Mouse (Mus musculus): ENCODE results near the gene Mad2l1bp. TPM values are rescaled to one million over a fixed set of nuclear protein-coding genes. Genes with fewer than 3 reads are reported as not detected.

Gene Mad2l1bp
- polyA plus RNA-seq, 1 experiment from 2014 or later = 46.7 TPM

DNA sequence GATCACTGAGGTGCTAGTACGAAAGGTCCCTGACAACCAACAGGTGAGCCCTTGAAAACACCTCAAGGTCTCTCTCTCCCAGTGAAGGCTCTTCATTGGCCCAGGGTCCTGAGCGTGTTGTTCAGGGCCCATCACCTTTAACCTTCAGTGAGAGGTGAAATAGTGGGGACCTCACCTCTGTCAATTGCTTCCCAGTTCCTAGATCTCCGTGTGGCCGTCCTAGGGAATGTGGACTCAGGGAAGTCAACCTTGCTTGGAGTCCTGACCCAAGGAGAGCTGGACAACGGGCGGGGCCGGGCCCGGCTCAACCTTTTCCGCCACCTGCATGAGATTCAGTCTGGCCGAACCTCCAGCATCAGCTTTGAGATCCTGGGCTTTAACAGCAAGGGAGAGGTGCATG is 11.4 kb upstream of the Mad2l1bp start:
- Histone ChIP-seq H3K36me3 (peaks cover 82% of the 10 kb centered on the region), H3K4me1 (peaks cover 46% of the 10 kb centered on the region), H3K27ac (no peak overlapping the region), H3K4me3 (no peak overlapping the region), H3K4me2 (no peak overlapping the region), H3K27me3 (replicated peaks) (no peaks in the 10 kb centered on the region), H3K9me3 (replicated peaks) (no peaks in the 10 kb centered on the region), H3K9ac (no peak overlapping the region)
- no peak for ATAC-seq
- WGBS (ENCODE audit: insufficient replicate concordance) = 93% methylated on average over 10 of the region's 10 CpGs

DNA sequence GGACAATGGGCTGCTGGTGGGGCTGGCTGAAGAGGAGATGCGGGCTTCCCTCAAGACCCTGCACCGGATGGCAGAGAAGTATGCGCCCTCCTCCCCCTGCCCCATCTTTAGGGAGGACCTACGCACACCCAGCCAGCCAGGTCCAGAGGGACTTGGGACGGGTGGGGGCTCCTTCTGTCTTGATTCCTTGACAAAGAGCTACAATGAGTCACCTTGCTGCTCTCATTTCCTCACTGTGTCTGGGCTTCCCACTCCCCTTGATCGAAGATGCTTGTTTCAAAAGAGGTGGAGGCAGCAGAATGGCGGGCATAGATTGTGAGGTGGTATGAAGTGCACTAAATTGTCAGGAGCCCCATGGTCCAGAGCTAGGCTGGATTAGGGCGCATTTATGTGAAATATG is 10.9 kb upstream of the Mad2l1bp start:
- Histone ChIP-seq H3K9ac (no peak overlapping the region), H3K4me1 (peaks cover 46% of the 10 kb centered on the region), H3K9me3 (replicated peaks) (no peaks in the 10 kb centered on the region), H3K27me3 (replicated peaks) (no peaks in the 10 kb centered on the region), H3K4me3 (no peak overlapping the region), H3K4me2 (no peak overlapping the region), H3K27ac (no peak overlapping the region), H3K36me3 (peaks cover 77% of the 10 kb centered on the region)
- 90% methylated on average over 8 of the region's 8 CpGs for WGBS (ENCODE audit: insufficient replicate concordance)
- no peak for ATAC-seq

GRCm38 (mm10) chr17:46162951-46163421 is 9.6 kb upstream of the Mad2l1bp start:
- Histone ChIP-seq H3K9me3 (replicated peaks) (no peaks in the 10 kb centered on the region), H3K4me1 (peaks cover 47% of the 10 kb centered on the region), H3K4me2 (peak overlapping the region; percentile 78), H3K36me3 (peaks cover 64% of the 10 kb centered on the region), H3K27me3 (replicated peaks) (no peaks in the 10 kb centered on the region), H3K27ac (peak overlapping the region; percentile 98), H3K9ac (peak overlapping the region; percentile 92), H3K4me3 (peak overlapping the region; percentile 81)
- 44% methylated on average over 9 of the region's 9 CpGs for WGBS (ENCODE audit: insufficient replicate concordance)
- ATAC-seq = no peak

DNA sequence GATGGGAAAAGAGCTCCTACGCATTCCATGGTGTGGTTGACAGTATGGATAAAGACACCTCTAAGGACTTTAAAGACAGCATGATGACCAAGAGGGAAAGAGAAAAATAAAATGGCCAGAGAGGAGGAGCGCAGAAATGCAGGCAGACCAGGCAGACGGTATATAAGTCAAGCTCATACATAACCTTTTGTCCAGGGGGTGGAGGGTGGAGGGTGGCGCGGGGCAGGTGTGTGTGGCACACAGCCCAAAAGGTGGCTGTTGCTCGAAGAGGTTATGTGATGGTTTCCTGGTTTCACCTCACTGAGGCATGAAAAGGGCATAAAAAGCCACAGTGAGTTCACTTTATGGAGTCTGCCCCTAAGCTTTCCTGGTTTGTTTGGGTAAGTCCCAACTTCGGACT is 9.2 kb upstream of the Mad2l1bp start:
- Histone ChIP-seq H3K9me3 (replicated peaks) (no peaks in the 10 kb centered on the region), H3K4me1 (peaks cover 46% of the 10 kb centered on the region), H3K27me3 (replicated peaks) (no peaks in the 10 kb centered on the region), H3K4me3 (peak overlapping the region; percentile 81), H3K9ac (peak overlapping the region; percentile 92; the same call in 1 of the 2 replicates), H3K36me3 (peaks cover 60% of the 10 kb centered on the region), H3K27ac (peak overlapping the region; percentile 98), H3K4me2 (peak overlapping the region; percentile 78)
- 82% methylated on average over 7 of the region's 7 CpGs for WGBS (ENCODE audit: insufficient replicate concordance)
- no peak for ATAC-seq

GRCm38 (mm10) chr17:46161710-46162109 is 8.4 kb upstream of the Mad2l1bp start:
- Histone ChIP-seq H3K9ac (peak overlapping the region; percentile 92), H3K36me3 (peaks cover 51% of the 10 kb centered on the region), H3K4me3 (peak overlapping the region; percentile 81), H3K9me3 (replicated peaks) (no peaks in the 10 kb centered on the region), H3K27ac (peak overlapping the region; percentile 98), H3K27me3 (replicated peaks) (no peaks in the 10 kb centered on the region), H3K4me2 (peak overlapping the region; percentile 78), H3K4me1 (peaks cover 52% of the 10 kb centered on the region)
- WGBS (ENCODE audit: insufficient replicate concordance) = 46% methylated on average over 9 of the region's 9 CpGs
- ATAC-seq = no peak

DNA sequence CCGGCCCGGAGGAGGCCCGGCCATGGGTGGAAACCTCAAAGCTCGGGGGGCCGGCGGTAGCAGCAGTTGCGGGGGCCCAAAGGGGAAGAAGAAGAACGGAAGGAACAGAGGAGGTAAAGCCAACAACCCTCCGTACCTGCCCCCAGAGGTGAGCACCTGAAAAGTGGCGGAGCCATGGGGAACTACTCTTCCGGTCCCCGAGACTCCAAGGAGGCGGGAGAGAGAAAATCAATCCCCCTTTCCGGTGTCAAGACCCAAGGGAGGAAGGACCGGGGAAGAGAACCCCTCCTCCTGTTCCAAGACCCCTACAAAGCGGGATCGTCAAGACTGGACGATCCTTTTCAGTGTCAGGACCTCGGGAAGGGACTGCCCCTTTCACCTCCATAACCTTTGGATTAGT is 7.8 kb upstream of the Mad2l1bp start:
- Histone ChIP-seq H3K27me3 (replicated peaks) (no peaks in the 10 kb centered on the region), H3K27ac (peak overlapping the region; percentile 98), H3K4me3 (peak overlapping the region; percentile 81), H3K4me2 (peak overlapping the region; percentile 78), H3K9me3 (replicated peaks) (no peaks in the 10 kb centered on the region), H3K36me3 (peaks cover 46% of the 10 kb centered on the region), H3K4me1 (peaks cover 57% of the 10 kb centered on the region), H3K9ac (peak overlapping the region; percentile 92)
- 1% methylated on average over 19 of the region's 19 CpGs for WGBS (ENCODE audit: insufficient replicate concordance)
- no peak for ATAC-seq

DNA sequence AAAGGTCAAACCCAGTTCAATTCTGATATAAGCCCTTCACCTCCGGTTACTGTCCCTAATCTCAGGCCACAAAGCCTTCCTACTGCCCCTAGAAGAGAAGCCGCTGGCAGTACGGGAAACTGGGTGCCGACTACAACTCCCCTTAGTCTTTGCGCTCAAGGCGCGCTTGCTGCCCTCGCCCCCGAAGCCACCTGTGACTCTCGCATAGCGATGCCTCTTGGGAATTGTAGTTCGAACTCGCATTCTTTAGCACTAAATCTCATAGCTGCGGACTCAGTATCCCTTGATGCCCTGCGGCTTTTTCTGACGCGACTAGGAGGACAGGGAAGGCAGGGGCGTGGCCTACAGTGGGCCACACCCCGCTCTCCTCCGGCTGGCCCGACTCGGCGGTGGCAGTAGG is 7.3 kb upstream of the Mad2l1bp start, which contains the start of gene Gtpbp2:
Gene Gtpbp2 (plus strand): TSS at position 347 of the 400 bp plus-strand sequence.
- Histone ChIP-seq H3K36me3 (peaks cover 41% of the 10 kb centered on the region), H3K27me3 (replicated peaks) (no peaks in the 10 kb centered on the region), H3K27ac (peak within 1 kb of the TSS; percentile 98), H3K4me2 (peak within 1 kb of the TSS; percentile 78), H3K4me3 (peak within 1 kb of the TSS; percentile 81), H3K9me3 (replicated peaks) (no peaks in the 10 kb centered on the region), H3K9ac (peak within 1 kb of the TSS; percentile 92), H3K4me1 (peaks cover 62% of the 10 kb centered on the region)
- ATAC-seq = peak; percentile 80
- 0% methylated on average over 23 of the region's 23 CpGs for WGBS (ENCODE audit: insufficient replicate concordance)

DNA sequence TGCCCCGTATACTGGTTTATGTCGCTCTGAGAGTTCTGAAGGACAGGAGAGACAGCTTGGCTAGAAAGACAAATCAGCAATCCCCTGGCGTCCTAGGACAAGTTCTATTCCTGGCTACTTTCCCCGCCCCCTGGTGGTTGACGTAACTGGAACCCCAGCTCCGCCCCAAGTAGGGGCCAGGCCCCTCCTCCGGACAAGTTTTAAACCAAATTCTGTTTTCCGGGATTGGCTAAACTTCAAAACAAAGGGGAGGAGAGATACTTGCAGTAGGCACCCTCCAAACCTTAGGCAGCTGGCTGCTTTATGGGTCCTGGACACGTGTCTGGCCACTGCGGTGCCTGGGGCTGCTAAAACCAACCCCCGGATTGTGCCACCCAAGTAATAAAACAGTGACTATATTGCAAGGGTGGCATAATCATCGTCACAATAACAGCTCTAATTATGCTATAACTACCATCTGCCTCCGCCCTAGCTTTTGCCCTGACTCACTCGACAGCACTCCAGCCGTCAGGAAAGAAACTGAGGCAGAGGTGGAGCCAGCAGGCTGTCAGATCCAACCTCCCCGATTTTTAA is 6.8 kb upstream of the Mad2l1bp start:
- peak overlapping the region; percentile 81 for H3K4me3 ChIP-seq
- H3K4me1 ChIP-seq = peaks cover 68% of the 10 kb centered on the region
- ATAC-seq = peak; percentile 67
- H3K4me2 ChIP-seq = peak overlapping the region; percentile 78
- H3K27ac ChIP-seq = peak overlapping the region; percentile 98
- H3K27me3 ChIP-seq (replicated peaks) = no peaks in the 10 kb centered on the region
- peak overlapping the region; percentile 87 for H3K9ac ChIP-seq
- under 1% methylated on average over 16 of the region's 16 CpGs for WGBS (ENCODE audit: insufficient replicate concordance)
- H3K9me3 ChIP-seq (replicated peaks) = no peaks in the 10 kb centered on the region
- peaks cover 36% of the 10 kb centered on the region for H3K36me3 ChIP-seq

- H3K4me1 ChIP-seq = peaks cover 73% of the 10 kb centered on the region
- 18% methylated on average over 2 of the region's 2 CpGs for WGBS (ENCODE audit: insufficient replicate concordance)
Measured at GRCm38 (mm10) chr17:46159236-46159635, 5.9 kb upstream of the Mad2l1bp start.

DNA sequence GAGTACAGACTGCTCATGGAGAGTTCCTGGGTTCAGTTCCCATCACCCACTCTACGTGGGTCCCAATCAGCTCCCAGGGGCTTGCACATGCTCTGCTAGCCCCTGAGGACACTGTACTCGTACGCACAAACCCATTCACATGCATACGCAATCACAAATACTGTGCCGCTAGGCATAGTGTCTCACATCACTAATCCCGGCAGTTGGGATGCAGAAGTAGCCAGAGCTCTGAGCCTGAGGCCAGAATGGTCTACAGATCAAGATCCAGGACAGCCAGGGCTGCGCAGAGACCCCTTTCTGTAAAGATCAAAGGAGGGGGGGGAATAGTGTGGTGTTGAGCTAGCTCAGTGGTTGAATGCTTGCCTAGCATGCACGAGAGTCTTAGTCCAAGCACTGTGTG is 3.8 kb upstream of the Mad2l1bp start:
- Histone ChIP-seq H3K9ac (peak overlapping the region; percentile 60), H3K4me2 (peak overlapping the region; percentile 64), H3K27ac (peak overlapping the region; percentile 95), H3K4me1 (peaks cover 69% of the 10 kb centered on the region), H3K4me3 (peak overlapping the region; percentile 25; the same call in 1 of the 2 replicates), H3K9me3 (replicated peaks) (no peaks in the 10 kb centered on the region), H3K36me3 (peaks cover 10% of the 10 kb centered on the region), H3K27me3 (replicated peaks) (no peaks in the 10 kb centered on the region)
- 89% methylated on average over 8 of the region's 8 CpGs for WGBS (ENCODE audit: insufficient replicate concordance)
- ATAC-seq = no peak

More at GRCm38 (mm10) chr17:46159236-46159635, 5.9 kb upstream of the Mad2l1bp start:
- ATAC-seq = peak; percentile 64
- Histone ChIP-seq H3K9ac (peak overlapping the region; percentile 87), H3K36me3 (peaks cover 27% of the 10 kb centered on the region), H3K4me2 (peak overlapping the region; percentile 78), H3K4me3 (peak overlapping the region; percentile 81), H3K9me3 (replicated peaks) (no peaks in the 10 kb centered on the region), H3K27ac (peak overlapping the region; percentile 98), H3K27me3 (replicated peaks) (no peaks in the 10 kb centered on the region)

GRCm38 (mm10) chr17:46156680-46157079 is 3.3 kb upstream of the Mad2l1bp start:
- H3K4me3 ChIP-seq = peak overlapping the region; percentile 34
- H3K9me3 ChIP-seq (replicated peaks) = no peaks in the 10 kb centered on the region
- H3K36me3 ChIP-seq = peaks cover 10% of the 10 kb centered on the region
- peak overlapping the region; percentile 64 for H3K4me2 ChIP-seq
- peak; percentile 71 for ATAC-seq
- H3K9ac ChIP-seq = peak overlapping the region; percentile 60
- no peaks in the 10 kb centered on the region for H3K27me3 ChIP-seq (replicated peaks)
- peaks cover 69% of the 10 kb centered on the region for H3K4me1 ChIP-seq
- H3K27ac ChIP-seq = peak overlapping the region; percentile 95
- 52% methylated on average over 5 of the region's 5 CpGs for WGBS (ENCODE audit: insufficient replicate concordance)

- Histone ChIP-seq H3K36me3 (peaks cover 21% of the 10 kb centered on the region), H3K4me1 (peaks cover 74% of the 10 kb centered on the region), H3K4me3 (no peak overlapping the region), H3K4me2 (no peak overlapping the region), H3K27ac (peak overlapping the region; percentile 86), H3K27me3 (replicated peaks) (no peaks in the 10 kb centered on the region), H3K9ac (no peak overlapping the region), H3K9me3 (replicated peaks) (no peaks in the 10 kb centered on the region)
- WGBS (ENCODE audit: insufficient replicate concordance) = 73% methylated on average over 3 of the region's 3 CpGs
- ATAC-seq = no peak
Measured at GRCm38 (mm10) chr17:46154336-46154735, 983 bp upstream of the Mad2l1bp start.

All from liver, embryonic 12.5 days (tissue).